Mouse (Mus musculus): ENCODE measurements at regions not wholly inside any gene's neighbourhood (a gene's known extent, or its start where the extent isn't known, plus 50 kb on each side); places are given as distances from the start of the nearest gene placed in this dataset.
A peak's percentile ranks its signal among the peaks of the same experiment; 100 is the strongest.

DNA sequence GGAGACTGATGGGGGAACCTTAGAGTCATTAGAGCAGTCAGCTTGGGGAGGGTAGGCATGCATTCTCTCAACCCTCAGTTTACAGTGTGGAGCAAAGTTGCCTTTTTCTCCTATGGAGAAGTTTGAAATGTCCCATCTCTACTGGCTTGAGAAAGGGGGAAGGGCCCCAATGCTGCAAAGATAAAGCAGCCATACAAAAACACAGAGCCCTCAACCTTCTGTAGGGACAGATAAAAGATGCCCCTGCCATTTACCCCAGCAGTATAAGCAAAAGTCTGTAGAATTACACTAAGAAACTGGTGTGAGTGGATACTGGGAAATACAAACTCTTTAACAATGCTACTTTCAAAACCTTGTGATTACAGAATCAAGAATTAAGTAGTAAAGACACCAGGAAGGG, 71.9 kb upstream of the Tmem215 start:
- no peak for DNase-seq

- DNase-seq = no peak
These were observed 81.8 kb upstream of the Tmem215 start for GRCm38 (mm10) chr4:40390183-40390582.

- no peak for DNase-seq
These were observed 86.7 kb upstream of the Tmem215 start for GRCm38 (mm10) chr4:40385284-40385683.

GRCm38 (mm10) chr4:40384704-40385103, 87.3 kb upstream of the Tmem215 start:
- no peak for DNase-seq

DNA sequence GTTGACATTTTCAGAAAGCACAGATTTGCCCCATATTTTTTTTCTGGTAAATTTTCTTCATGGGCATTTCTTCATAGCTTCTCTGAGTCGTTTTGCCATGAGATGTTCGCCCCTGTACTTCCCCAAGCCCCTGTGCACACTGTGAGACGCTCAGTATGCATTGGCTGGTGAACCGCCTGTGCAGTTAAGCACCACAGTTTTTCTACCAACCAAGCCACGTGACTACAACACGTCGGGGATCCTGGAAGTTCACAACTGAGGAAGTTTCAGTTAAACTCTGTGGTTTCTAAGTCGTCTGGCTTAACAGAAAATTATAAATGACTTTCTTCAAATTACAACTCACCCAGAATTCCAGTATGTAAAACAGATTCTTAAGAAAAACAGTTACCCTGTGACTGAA, 91.7 kb upstream of the Tmem215 start:
- DNase-seq = no peak

GRCm38 (mm10) chr4:40375439-40376154, 96.4 kb upstream of the Ndufb6 start:
- no peak for DNase-seq

DNA sequence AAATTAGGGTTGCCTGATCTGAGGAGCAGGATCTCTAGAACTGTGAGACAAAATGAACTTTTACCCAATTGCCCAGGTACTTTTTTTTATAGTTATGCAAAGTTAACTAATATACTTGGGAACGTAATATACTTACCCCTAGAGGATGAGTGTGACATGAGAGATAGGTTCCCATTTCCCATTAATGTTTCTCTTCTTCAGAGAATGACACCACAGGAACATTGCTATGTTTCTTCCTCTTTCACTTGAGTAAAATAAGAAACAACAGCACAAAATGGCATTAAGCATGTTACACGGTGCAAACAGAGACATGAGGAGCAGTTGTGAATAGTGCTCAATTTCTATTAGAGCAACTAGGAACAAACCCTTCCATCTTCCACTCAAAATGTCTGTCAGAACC, 95.0 kb upstream of the Ndufb6 start:
- DNase-seq = no peak

DNA sequence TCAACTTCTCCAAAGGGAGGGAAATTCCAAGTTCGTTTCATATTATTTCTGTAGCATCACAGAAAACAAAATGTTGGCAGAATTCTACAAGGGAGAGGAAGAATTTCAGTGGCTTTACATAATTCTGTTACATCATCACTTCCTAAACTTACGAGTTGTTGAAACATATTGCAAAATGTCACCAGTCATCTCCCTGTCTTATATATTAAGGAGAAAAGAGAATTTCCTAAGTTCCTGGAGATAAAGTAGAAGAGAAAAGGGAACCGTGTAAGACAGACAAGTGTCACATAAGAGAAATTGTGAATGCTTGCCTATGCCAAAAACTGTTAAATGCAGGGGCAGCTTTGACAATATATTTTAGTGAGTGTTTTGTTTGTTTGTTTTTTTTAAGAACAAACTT, 85.1 kb upstream of the Ndufb6 start:
- DNase-seq = no peak

GRCm38 (mm10) chr4:40359307-40359706, 80.1 kb upstream of the Ndufb6 start:
- DNase-seq = no peak

GRCm38 (mm10) chr4:40357088-40357853, 78.0 kb upstream of the Ndufb6 start:
- DNase-seq = no peak

- DNase-seq = no peak
These were observed 76.7 kb upstream of the Ndufb6 start for GRCm38 (mm10) chr4:40355791-40356450.

DNA sequence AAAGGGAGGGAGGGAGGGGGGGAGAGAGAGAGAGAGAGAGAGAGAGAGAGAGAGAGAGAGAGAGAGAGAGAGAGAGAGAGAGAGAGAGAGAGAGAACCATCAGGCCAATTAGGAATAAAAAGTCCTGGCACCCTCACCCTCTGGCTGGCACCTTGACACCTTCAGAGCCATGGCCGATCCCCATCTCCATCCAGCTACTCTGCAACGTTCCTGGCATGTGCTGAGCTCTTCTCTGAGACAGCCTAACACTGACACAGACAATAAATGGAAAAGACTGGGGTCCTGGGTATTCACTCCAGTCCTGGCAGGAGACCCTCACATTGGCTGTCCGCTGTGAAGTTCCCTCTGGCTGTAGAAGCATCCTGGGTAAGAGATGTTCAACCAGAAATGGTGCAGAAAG, 75.2 kb upstream of the Ndufb6 start:
- DNase-seq = no peak

- no peak for DNase-seq
These were observed 72.4 kb upstream of the Ndufb6 start for GRCm38 (mm10) chr4:40351648-40352047.

GRCm38 (mm10) chr4:40351090-40351489, 71.9 kb upstream of the Ndufb6 start:
- DNase-seq = no peak

GRCm38 (mm10) chr4:40345847-40346246, 66.6 kb upstream of the Ndufb6 start:
- DNase-seq = no peak

GRCm38 (mm10) chr4:40342181-40342580, 63.0 kb upstream of the Ndufb6 start:
- no peak for DNase-seq

DNA sequence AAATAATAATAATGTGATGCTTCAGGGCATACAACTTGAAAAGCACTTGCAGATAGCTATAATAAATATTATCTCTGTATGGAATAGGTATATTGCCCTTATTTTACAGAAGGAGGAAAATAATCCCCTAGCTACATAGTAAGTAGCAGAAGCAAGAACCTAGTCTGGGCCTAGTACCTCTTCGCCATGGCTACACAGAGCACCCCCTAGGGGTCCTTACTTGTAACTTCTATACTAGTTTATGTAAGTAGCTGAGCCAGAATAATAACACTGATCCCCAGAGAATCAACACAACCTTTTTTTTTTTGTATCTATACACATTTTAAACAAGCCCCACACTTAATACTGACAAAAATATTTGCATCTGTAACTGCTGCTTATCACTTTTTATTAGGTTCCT, 55.6 kb upstream of the Ndufb6 start:
- DNase-seq = no peak

GRCm38 (mm10) chr4:40329737-40330136, 50.5 kb upstream of the Ndufb6 start:
- DNase-seq = peak; percentile 13

All from kidney, postnatal 10 days (tissue).